Mouse (Mus musculus) ES-Bruce4 (cell line): ENCODE results near the gene Bsn. TPM values are rescaled to one million over a fixed set of nuclear protein-coding genes. Genes with fewer than 3 reads are reported as not detected.
A peak's percentile ranks its signal among the peaks of the same experiment; 100 is the strongest.

Experiments used
- H3K27ac ChIP-seq: 2 replicates; pipeline ENCODE4 v1.5.1; 2012; ENCODE audit warnings: low read length, inconsistent platforms; ENCODE audit not compliant: insufficient read depth
- H3K27me3 ChIP-seq: 2 replicates; pipeline ENCODE4 v1.6.1; 2012; ENCODE audit warnings: mild to moderate bottlenecking, low read length, inconsistent platforms; ENCODE audit not compliant: control insufficient read depth, poor library complexity, insufficient read depth, severe bottlenecking
- H3K36me3 ChIP-seq: 2 replicates; pipeline ENCODE4 v1.6.1; 2012; ENCODE audit warnings: inconsistent platforms, mild to moderate bottlenecking, low read length, moderate library complexity; ENCODE audit not compliant: control insufficient read depth, poor library complexity, insufficient read depth, severe bottlenecking
- H3K4me1 ChIP-seq: one replicate; pipeline ENCODE4 v1.8.1; 2011; ENCODE audit warnings: low read length; ENCODE audit not compliant: control insufficient read depth, insufficient read depth
- H3K4me3 ChIP-seq: 2 replicates; pipeline ENCODE4 v1.5.1; 2011; ENCODE audit warnings: low read depth, mild to moderate bottlenecking, low read length
- H3K9ac ChIP-seq: 2 replicates; pipeline ENCODE4 v1.6.1; 2012; ENCODE audit warnings: low read depth, mild to moderate bottlenecking, inconsistent platforms; ENCODE audit not compliant: poor library complexity, severe bottlenecking
- H3K9me3 ChIP-seq: replicated peaks from 2 replicates; pipeline ENCODE4 v1.6.1; 2012; ENCODE audit warnings: mild to moderate bottlenecking, low read length, inconsistent platforms; ENCODE audit not compliant: control insufficient read depth, poor library complexity, insufficient read depth, severe bottlenecking
- CTCF ChIP-seq: IDR thresholded peaks from one replicate; pipeline ENCODE4 v1.8.1; 2011; ENCODE audit warnings: low read depth, low read length
- EP300 ChIP-seq: IDR thresholded peaks from 2 replicates; pipeline ENCODE4 v1.6.1; 2011; ENCODE audit warnings: low read depth, low read length; ENCODE audit not compliant: insufficient read depth
- POLR2A ChIP-seq: IDR thresholded peaks from one replicate; pipeline ENCODE4 v1.8.1; 2011; ENCODE audit warnings: low read length; ENCODE audit not compliant: insufficient read depth
- polyA plus RNA-seq: library from polyadenylated mRNA; stranded (reverse); fragments of >200 nt; gene quantifications from 2 replicates; pipeline ENCODE4 v1.2.4, GENCODE M21; 2011; ENCODE audit warnings: low read depth; ENCODE audit not compliant: missing spikeins, insufficient read depth, insufficient read length

Gene Bsn
- polyA plus RNA-seq, 1 experiment, result 0.43 TPM

- Histone ChIP-seq H3K4me1 (peaks cover 2% of the 10 kb centered on the region), H3K9ac (no peak overlapping the region), H3K9me3 (no peaks in the 10 kb centered on the region), H3K27me3 (no peaks in the 10 kb centered on the region), H3K36me3 (no peaks in the 10 kb centered on the region), H3K27ac (no peak overlapping the region), H3K4me3 (no peak overlapping the region)
- no peak for TF ChIP-seq POLR2A
- TF ChIP-seq CTCF, result no peak
- TF ChIP-seq EP300, result 0 out of 2 replicates have a peak, but pooled peaks have one; percentile 36
These were observed 40.4 kb downstream of the Bsn start for GRCm38 (mm10) chr9:108149817-108150216.

DNA sequence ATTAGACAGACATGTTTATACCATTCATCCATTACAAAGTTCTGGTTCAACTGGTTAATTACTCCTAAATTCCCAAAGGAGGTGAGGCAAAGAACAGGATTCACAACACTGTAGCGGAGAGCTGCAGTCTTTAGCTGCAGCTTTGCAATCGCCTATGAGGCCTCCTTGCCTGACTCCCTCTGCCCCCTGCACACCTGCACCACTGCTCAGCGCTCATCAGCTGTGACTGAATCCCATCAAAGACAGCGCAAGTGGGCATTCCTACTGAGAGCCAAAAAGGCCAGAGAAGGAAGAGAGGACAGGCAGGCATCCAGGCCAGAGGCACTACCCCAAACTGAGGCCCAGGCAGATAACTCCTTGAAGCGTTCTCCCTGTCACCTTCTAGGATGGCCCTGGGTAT is 42.6 kb downstream of the Bsn start:
- Histone ChIP-seq H3K4me1 (peaks cover 2% of the 10 kb centered on the region), H3K27ac (no peak overlapping the region), H3K36me3 (no peaks in the 10 kb centered on the region), H3K9me3 (no peaks in the 10 kb centered on the region), H3K4me3 (no peak overlapping the region), H3K9ac (no peak overlapping the region), H3K27me3 (no peaks in the 10 kb centered on the region)
- no peak for TF ChIP-seq EP300
- no peak for TF ChIP-seq POLR2A
- no peak for TF ChIP-seq CTCF

- Histone ChIP-seq H3K4me3 (no peak overlapping the region), H3K9me3 (no peaks in the 10 kb centered on the region), H3K27me3 (no peaks in the 10 kb centered on the region), H3K9ac (no peak overlapping the region), H3K4me1 (peaks cover 2% of the 10 kb centered on the region), H3K27ac (no peak overlapping the region), H3K36me3 (no peaks in the 10 kb centered on the region)
- TF ChIP-seq EP300 (no peak), POLR2A (no peak), CTCF (no peak)
These were observed 43.7 kb downstream of the Bsn start for GRCm38 (mm10) chr9:108146451-108146850.

DNA sequence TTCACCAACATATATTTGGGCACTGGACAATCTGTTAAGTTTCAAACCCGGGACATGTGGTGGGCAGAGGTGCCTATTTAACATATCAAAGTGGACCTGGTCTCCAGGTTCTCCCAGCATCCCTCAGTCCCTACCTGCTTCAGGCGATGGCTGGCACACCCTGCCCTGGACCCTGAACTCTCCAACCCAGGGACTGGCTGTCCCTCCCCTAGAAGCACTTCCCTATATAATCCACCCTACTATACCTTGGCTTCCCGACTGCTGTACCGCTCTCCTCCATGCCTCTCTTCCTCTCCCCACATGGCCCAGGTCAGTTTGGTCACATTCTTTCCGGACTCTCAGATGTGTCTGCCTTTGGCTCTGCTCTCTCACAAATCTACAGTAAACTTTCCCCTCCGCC is 44.4 kb downstream of the Bsn start:
- no peaks in the 10 kb centered on the region for H3K9me3 ChIP-seq
- no peak for TF ChIP-seq CTCF
- 0 out of 2 replicates have a peak, but pooled peaks have one; percentile 25 for TF ChIP-seq EP300
- no peak overlapping the region for H3K4me3 ChIP-seq
- no peaks in the 10 kb centered on the region for H3K36me3 ChIP-seq
- H3K4me1 ChIP-seq, result peaks cover 2% of the 10 kb centered on the region
- no peak overlapping the region for H3K9ac ChIP-seq
- no peaks in the 10 kb centered on the region for H3K27me3 ChIP-seq
- no peak overlapping the region for H3K27ac ChIP-seq

DNA sequence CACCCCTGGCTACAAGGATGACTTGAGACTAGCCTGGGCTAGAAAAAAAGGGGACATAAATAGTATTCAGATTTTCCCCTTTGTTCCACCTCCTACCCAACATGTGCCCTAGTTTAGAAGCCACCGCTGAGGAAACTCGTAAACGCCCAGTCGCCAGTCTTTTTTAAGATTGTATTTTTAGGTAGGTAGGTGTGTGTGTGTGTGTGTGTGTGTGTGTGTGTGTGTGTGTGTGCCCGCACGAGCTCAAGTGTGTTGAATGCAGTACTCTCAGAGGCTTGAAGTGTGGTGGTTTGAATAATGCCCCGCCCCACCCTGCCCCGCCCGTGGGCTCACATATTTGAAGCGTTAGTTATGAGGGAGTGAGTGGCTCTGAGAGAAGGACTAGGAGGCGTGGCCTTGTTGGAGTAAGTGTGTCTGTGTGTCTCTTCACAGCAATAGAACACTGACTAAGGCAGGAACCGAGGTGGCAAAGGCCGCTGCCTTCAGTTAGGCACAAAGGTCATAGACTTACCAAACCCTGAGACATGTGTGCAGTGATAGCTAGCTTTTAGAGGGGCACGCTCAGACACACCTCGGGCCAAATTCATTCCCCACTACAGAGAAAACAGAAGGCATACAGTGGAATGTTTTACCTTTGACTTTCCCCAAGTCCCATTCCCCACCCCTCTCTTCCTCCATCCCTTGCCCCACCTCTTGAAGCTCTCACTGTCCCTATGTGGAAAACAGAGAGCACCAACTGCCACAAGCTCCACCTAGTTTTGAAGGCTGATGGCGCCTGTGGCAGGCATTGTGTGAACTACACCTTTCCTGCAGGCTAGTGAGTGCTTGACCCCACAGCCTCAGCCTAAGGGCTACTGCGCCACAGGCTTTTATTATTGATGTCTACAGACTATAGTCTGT is 45.6 kb downstream of the Bsn start:
- peaks cover 2% of the 10 kb centered on the region for H3K4me1 ChIP-seq
- no peak overlapping the region for H3K4me3 ChIP-seq
- no peaks in the 10 kb centered on the region for H3K9me3 ChIP-seq
- H3K27ac ChIP-seq, result peak overlapping the region; percentile 52; the same call in 1 of the 2 replicates
- H3K27me3 ChIP-seq, result no peaks in the 10 kb centered on the region
- no peaks in the 10 kb centered on the region for H3K36me3 ChIP-seq
- TF ChIP-seq POLR2A (no peak), EP300 (0 out of 2 replicates have a peak, but pooled peaks have one; percentile 40)
- 0 out of 2 replicates have a peak overlapping the region, but pooled peaks have one; percentile 3 for H3K9ac ChIP-seq

GRCm38 (mm10) chr9:108143470-108143869 is 46.7 kb downstream of the Bsn start:
- H3K4me1 ChIP-seq, result peaks cover 2% of the 10 kb centered on the region
- H3K9ac ChIP-seq, result no peak overlapping the region
- H3K36me3 ChIP-seq, result no peaks in the 10 kb centered on the region
- TF ChIP-seq CTCF (no peak), POLR2A (no peak), EP300 (no peak)
- H3K9me3 ChIP-seq, result no peaks in the 10 kb centered on the region
- no peak overlapping the region for H3K27ac ChIP-seq
- H3K4me3 ChIP-seq, result no peak overlapping the region
- no peaks in the 10 kb centered on the region for H3K27me3 ChIP-seq
